Mouse (Mus musculus) kidney, adult 2 months (tissue): ENCODE data around the gene Abl1. TPM values are rescaled to one million over a fixed set of nuclear protein-coding genes. Genes with fewer than 3 reads are reported as not detected.

ENCODE experiments used
- DNase-seq: peaks from one replicate; pipeline ENCODE4 v3.0.0; 2021
- H3K27ac ChIP-seq: fragments of 200-500 bp; 2 replicates; pipeline ENCODE4 v1.5.1; 2012; ENCODE audit warnings: low read depth, low read length, control low read depth, inconsistent platforms; ENCODE audit not compliant: insufficient read depth
- H3K27me3 ChIP-seq: fragments of 200-500 bp; replicated peaks from 2 replicates; pipeline ENCODE4 v1.6.1; 2012; ENCODE audit warnings: mild to moderate bottlenecking, moderate library complexity, low read length, inconsistent platforms; ENCODE audit not compliant: control insufficient read depth, insufficient read depth
- H3K36me3 ChIP-seq: fragments of 200-500 bp; 2 replicates; pipeline ENCODE4 v1.6.1; 2012; ENCODE audit warnings: mild to moderate bottlenecking, moderate library complexity, low read length, inconsistent platforms; ENCODE audit not compliant: control insufficient read depth, insufficient read depth
- H3K4me1 ChIP-seq: fragments of 200-500 bp; 2 replicates; pipeline ENCODE4 v1.6.1; 2011; ENCODE audit warnings: low read length; ENCODE audit not compliant: control insufficient read depth, insufficient read depth
- H3K4me3 ChIP-seq: fragments of 200-500 bp; 2 replicates; pipeline ENCODE4 v1.5.1; 2011; ENCODE audit warnings: mild to moderate bottlenecking, low read depth, low read length, control low read depth; ENCODE audit not compliant: insufficient read depth
- CTCF ChIP-seq: fragments of 200-500 bp; conservative IDR thresholded peaks from 2 replicates; pipeline ENCODE4 v1.5.1; 2011; ENCODE audit warnings: low read depth, mild to moderate bottlenecking, control low read depth, low read length, moderate library complexity, mixed read lengths; ENCODE audit not compliant: insufficient read depth, insufficient read length
- POLR2A ChIP-seq: fragments of 200-500 bp; IDR thresholded peaks from one replicate; pipeline ENCODE4 v1.6.1; 2011; ENCODE audit warnings: low read depth, low read length, control low read depth
- WGBS: fragments of 180-500 bp; shearing (Covaris S2); methylation state at CpG from one replicate; pipeline ENCODE4 v1.1.7; 2018; 5-methylcytosine and 5-hydroxymethylcytosine counted together
- polyA plus RNA-seq: library from polyadenylated mRNA; depleted of rRNA; stranded (reverse); fragments of >200 nt; gene quantifications from 2 replicates; pipeline ENCODE4 v1.2.3, GENCODE M21; 2012

Gene Abl1
- polyA plus RNA-seq, 1 experiment, result 30.5 TPM

- WGBS, result 89% methylated on average over 9 of the region's 9 CpGs
- no peaks in the 10 kb centered on the region for H3K4me1 ChIP-seq
- TF ChIP-seq CTCF, result no peak
- no peak for TF ChIP-seq POLR2A
- no peak overlapping the region for H3K27ac ChIP-seq
- H3K27me3 ChIP-seq, result no peaks in the 10 kb centered on the region
- no peaks in the 10 kb centered on the region; the same call in none of the 2 replicates for H3K36me3 ChIP-seq
- DNase-seq, result no peak
- H3K4me3 ChIP-seq, result no peak overlapping the region
Observed at GRCm38 (mm10) chr2:31801416-31801815, 113.2 kb downstream of the Abl1 start.

DNA sequence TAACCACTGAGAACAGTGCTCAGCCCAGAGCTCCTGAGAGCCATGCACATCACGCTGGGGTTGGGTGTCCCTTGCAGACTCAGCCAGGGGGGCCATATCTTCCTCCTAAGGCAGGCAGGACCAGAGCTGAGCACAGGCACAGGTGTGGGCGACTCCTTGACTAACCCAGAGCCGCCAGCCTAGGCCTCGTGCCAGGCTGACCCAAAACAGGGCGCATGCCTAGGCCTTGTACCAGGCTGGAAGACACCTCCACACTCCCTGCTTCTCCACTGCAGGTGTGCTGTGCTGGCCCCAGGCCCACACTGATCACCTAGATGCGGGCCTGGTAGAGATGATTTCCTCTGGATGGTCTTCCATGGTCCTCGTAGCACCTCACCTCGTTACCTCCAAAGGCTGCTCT lies 114.6 kb downstream of the Abl1 start:
- Histone ChIP-seq H3K4me3 (no peak overlapping the region), H3K27me3 (no peaks in the 10 kb centered on the region), H3K36me3 (no peaks in the 10 kb centered on the region; the same call in none of the 2 replicates), H3K4me1 (no peaks in the 10 kb centered on the region), H3K27ac (no peak overlapping the region)
- WGBS, result 83% methylated on average over 8 of the region's 8 CpGs
- DNase-seq, result no peak
- no peak for TF ChIP-seq CTCF
- no peak for TF ChIP-seq POLR2A

GRCm38 (mm10) chr2:31803480-31803879 lies 115.3 kb downstream of the Abl1 start:
- 51% methylated on average over 14 of the region's 14 CpGs for WGBS
- no peaks in the 10 kb centered on the region for H3K27me3 ChIP-seq
- H3K36me3 ChIP-seq, result no peaks in the 10 kb centered on the region; the same call in 1 of the 2 replicates
- TF ChIP-seq POLR2A, result no peak
- TF ChIP-seq CTCF, result no peak
- H3K27ac ChIP-seq, result no peak overlapping the region
- H3K4me3 ChIP-seq, result no peak overlapping the region
- H3K4me1 ChIP-seq, result no peaks in the 10 kb centered on the region
- DNase-seq, result peak; percentile 53

DNA sequence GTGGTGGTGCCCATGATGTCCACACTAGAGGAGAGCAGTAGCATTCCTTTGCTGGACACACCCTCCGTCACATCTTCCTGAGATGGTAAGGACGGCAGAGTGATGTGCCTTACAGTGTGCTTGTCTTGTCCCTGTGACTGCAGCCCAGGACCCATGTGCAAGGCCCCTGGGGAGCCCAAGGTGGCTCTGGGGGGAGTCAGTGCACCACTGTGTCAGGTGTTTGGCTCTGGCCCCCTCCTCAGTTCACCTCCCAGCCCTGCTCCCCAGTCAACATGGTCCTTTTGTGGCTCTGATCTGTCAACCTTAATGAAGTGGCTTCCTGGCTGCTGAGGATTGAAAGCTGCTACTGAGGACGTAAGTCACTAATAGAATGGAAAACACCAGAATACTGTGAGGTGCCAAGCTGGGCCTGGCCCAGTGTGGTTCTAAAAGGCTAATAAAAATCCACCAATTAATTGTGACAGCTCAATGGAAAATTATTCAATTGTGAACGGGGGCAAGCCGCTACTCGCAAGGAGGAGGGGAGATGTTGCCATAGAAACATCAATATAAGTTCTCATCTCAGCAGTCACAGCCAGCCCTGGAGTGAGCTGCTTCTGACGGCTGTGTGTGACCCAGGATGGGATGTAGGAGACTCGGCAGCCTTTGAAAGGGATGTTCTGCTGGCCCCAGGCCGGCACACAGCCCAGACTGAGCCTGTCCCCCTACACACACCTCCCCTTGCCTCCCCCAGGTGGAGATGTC lies 118.6 kb downstream of the Abl1 start:
- Histone ChIP-seq H3K4me1 (no peaks in the 10 kb centered on the region), H3K27me3 (no peaks in the 10 kb centered on the region), H3K36me3 (no peaks in the 10 kb centered on the region; the same call in 1 of the 2 replicates), H3K27ac (no peak overlapping the region), H3K4me3 (no peak overlapping the region)
- 63% methylated on average over 9 of the region's 9 CpGs for WGBS
- TF ChIP-seq CTCF, result no peak
- no peak for TF ChIP-seq POLR2A
- DNase-seq, result no peak

DNA sequence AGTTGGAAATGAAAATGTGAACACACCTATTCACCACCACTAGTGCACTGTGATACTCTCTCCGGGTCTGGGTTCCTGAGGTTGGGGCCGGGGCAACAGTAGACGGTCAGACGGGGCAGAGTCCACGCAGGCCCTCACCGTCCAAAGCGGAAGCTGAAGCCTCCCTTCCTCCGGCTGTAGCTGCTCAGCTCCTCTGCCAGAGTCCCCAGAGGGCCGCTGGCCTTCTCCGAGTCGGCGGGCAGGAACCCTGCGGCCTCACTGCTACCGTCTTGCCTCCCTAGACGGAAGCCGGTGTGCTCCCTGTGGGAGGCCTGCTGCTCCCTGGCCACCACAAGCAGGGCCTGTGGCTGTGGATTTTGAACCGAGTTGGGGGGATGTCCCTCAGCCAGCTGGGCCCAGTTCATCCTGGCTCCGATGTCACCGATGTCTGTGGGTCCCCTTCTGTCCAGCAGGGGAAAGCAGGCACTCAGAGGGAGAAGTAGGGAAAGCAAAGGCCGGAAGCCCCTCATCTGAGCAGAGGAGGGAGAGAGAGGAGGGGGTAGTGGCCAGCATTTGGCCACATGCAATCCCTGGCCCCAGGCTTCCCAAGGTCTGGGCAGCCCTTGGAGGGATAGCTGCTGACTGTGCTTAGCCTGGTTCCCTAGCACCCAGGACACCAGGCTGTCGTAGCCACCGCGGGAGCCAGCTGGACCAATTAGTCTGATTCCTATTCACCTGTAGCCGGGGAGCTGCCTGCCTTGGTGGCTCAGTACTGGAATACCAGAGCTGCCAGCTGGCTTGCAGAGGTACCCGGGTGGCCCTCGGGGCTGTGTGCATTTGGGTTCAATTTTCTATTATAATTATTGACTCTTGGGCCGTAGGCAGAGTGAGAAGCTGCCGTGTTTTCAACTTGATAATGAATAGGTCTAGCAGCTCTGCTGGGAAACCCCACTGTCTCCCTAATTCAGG lies 120.5 kb downstream of the Abl1 start:
- 43% methylated on average over 28 of the region's 28 CpGs for WGBS
- Histone ChIP-seq H3K4me1 (no peaks in the 10 kb centered on the region), H3K27ac (no peak overlapping the region), H3K36me3 (no peaks in the 10 kb centered on the region), H3K27me3 (no peaks in the 10 kb centered on the region), H3K4me3 (no peak overlapping the region)
- TF ChIP-seq POLR2A (no peak), CTCF (no peak)
- peak; percentile 61 for DNase-seq

- WGBS, result 38% methylated on average over 2 of the region's 2 CpGs
- no peak for DNase-seq
- H3K27ac ChIP-seq, result no peak overlapping the region
- no peaks in the 10 kb centered on the region for H3K36me3 ChIP-seq
- H3K4me1 ChIP-seq, result no peaks in the 10 kb centered on the region
- H3K27me3 ChIP-seq, result no peaks in the 10 kb centered on the region
- TF ChIP-seq CTCF (no peak), POLR2A (no peak)
- no peak overlapping the region for H3K4me3 ChIP-seq
Observed at GRCm38 (mm10) chr2:31809358-31809740, 121.2 kb downstream of the Abl1 start.

- Histone ChIP-seq H3K4me3 (no peak within 1 kb of the TSS), H3K4me1 (no peaks in the 10 kb centered on the region), H3K36me3 (no peaks in the 10 kb centered on the region), H3K27ac (no peak within 1 kb of the TSS), H3K27me3 (no peaks in the 10 kb centered on the region)
- TF ChIP-seq CTCF (no peak), POLR2A (no peak)
- 52% methylated on average over 12 of the region's 12 CpGs for WGBS
- no peak for DNase-seq
Observed at GRCm38 (mm10) chr2:31810444-31810843, 122.3 kb downstream of the Abl1 start, which contains the start of gene Qrfp. TSS of gene Qrfp (minus strand) at chr2:31810580.
